Mouse (Mus musculus): ENCODE data around the gene C2cd5.

DNA sequence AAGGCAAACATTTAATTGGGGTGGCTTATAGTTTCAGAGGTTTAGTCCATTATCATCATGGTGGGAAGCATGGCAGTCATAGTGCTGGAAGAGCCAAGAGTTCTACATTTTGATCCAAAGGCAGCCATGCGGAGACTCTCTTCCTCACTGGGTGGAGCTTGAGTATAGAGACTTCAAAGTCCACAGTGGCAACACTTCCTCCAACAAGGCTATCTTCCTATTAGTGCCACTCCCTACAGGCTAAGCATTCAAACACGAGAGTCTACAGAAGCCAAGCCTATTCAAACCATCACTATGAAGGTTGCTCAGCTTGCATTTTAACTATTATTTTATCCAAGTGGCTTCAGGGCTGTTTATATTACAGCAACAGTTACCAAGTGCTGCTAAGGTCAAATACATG lies 65.4 kb downstream of the C2cd5 start:
- no peak for TF ChIP-seq POLR2A (IDR thresholded peaks at IDR 0.05; ENCODE audit: borderline replicate concordance, extremely low read depth, low read depth, low read length)
- no peak for TF ChIP-seq CTCF (IDR thresholded peaks at IDR 0.05; ENCODE audit: insufficient read depth, low read length)

All from lung, adult 2 months (tissue).